Mouse (Mus musculus) lung, postnatal 36 days (tissue): ENCODE results near the gene Gbx1.

Experiments
- DNase-seq: peaks from one replicate; pipeline ENCODE4 v3.0.0; 2022; ENCODE audit warnings: mixed read lengths

Gbx1 gene

DNA sequence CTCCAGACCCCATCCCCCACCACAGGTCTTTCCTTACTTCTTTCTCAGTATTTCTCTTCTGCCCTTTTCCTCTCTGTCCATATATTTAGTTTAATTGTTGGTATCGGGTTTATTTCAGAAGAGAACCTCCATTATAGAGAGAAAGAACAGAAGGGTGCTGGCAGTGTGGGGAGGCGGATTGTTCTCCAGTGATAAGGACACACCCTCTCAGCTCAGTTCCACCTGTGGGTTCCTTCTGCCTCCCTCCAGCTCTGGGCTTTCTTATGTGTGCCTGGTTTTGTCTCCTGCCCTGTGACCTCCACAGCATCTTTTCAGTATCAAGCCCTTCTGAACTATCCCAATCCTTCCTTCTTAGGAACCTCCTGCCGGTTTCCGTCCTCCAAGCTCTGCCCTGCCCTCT is 2.5 kb downstream of the Gbx1 start:
- no peak for DNase-seq

GRCm38 (mm10) chr5:24523806-24524205 is 3.2 kb downstream of the Gbx1 start:
- DNase-seq, result no peak

- DNase-seq, result no peak
These were observed 5.6 kb downstream of the Gbx1 start for GRCm38 (mm10) chr5:24521366-24521765.

DNA sequence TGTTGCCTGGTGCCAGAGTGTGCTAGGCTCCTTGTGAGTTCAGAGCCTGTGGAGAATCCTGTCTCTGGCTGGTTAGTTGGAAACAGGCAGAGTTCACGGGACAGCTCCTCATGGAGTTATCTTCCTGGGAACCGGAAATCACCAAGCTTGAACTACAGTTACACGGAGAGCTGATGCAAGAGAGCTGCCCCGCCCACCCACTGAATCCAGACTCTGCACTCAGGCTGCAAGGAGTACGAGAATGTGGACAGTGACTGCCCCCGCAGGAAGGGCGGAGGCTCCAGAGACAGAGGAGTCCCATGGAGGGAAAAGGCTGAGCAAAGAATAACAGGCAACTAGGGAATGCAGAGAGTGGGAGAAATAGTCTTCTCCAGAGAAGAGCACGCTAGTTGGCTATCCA is 14.7 kb downstream of the Gbx1 start:
- DNase-seq, result peak; percentile 50

GRCm38 (mm10) chr5:24510635-24511034 is 16.4 kb downstream of the Gbx1 start:
- DNase-seq, result peak; percentile 71

DNA sequence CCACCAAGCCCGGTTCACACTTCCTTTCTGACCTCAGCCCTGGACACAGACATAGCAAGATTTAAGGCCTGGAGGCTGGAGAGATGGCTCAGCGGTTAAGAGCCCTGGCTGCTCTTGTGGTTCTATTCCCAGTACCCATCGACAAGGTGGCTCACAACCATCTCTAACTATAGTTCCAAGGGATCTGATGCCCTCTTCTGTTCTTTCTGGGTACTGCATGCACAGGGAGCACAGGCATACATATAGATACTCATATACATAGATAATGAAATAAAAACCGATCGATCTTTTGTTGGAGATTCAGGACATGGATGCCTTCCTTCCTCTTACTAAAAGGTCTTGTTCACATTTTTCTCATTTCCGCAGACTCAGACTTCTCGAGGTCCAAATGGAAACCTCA is 18.6 kb downstream of the Gbx1 start:
- DNase-seq, result no peak

- DNase-seq, result no peak
These were observed 21.5 kb downstream of the Gbx1 start for GRCm38 (mm10) chr5:24505513-24505912.

- peak; percentile 16 for DNase-seq
These were observed 24.2 kb downstream of the Gbx1 start for GRCm38 (mm10) chr5:24502786-24503185.

DNA sequence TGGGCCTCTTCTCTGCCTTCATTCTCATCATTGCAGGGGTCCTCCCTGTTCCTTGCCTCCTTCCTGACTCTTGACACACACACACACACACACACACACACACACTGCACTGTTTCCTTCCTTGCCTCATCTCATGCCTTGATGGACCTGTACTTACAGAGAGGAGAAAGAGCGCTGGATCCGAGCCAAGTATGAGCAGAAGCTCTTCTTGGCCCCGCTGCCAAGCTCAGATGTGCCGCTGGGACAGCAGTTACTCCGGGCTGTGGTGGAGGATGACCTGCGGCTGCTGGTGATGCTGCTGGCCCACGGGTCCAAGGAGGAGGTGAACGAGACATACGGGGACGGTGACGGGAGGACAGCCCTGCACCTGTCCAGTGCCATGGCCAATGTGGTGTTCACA is 26.2 kb downstream of the Gbx1 start:
- peak; percentile 11 for DNase-seq

DNA sequence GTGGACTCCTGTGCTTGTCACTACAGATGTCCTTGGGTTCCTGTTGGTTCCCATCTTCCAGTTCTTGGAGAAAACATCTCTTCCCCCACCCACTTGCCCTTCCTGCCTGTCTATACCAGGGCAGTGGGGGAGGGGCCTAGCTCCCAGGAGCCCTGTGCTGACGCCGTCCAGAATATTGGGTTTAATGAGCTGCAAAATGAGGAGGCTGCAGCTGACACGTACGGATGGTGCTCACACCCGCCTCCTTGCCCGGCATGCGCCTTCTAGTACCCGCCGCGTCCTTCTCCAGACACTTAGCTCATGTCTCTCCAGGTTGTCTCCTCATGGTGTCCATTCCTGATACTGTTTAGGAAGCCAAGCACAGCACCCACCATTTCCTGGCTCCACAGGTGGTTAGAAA is 27.9 kb downstream of the Gbx1 start:
- no peak for DNase-seq

DNA sequence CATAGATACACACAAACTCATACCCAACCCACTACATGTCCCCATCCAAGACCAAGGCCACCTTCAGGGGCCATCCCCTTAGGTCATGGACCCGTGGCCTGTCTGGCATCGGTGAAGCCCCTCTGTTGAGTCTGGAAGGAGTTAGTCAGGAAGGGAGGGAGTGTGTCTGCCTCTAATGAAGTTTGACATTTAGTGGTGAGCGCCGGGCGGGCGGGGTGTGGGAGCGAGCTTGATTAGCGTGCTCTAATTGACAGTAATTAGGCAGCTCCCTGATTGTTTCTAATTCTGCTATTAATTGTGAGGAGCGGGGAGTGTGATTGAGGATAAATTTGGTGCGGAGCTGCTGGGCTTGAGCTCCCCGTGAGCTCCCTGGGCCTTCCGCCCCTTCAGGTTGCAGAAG is 29.5 kb downstream of the Gbx1 start:
- DNase-seq, result no peak

DNA sequence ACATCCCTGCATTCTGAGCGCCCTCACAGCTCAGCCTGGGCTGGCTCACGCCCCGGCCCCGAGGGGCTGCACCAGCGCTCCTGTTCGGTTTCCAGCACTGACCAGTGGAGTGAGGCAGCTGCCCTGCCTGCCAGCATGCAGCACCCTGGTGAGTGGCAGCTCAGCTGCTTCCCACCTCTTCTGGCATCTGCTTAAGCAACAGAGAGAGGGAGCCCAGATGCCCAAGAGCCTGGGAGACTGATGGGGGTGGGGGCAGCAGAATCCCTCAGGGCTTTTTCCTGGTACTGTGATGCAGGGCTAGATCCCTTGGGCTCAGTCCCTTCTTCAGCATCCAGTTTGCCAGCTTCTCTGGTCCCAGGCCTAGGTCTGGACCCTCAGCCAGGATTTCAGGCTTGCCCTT is 30.2 kb downstream of the Gbx1 start:
- no peak for DNase-seq

GRCm38 (mm10) chr5:24495019-24495418 is 32.0 kb downstream of the Gbx1 start:
- no peak for DNase-seq

- DNase-seq, result peak; percentile 62
These were observed 34.3 kb downstream of the Gbx1 start for GRCm38 (mm10) chr5:24492546-24493285.

DNA sequence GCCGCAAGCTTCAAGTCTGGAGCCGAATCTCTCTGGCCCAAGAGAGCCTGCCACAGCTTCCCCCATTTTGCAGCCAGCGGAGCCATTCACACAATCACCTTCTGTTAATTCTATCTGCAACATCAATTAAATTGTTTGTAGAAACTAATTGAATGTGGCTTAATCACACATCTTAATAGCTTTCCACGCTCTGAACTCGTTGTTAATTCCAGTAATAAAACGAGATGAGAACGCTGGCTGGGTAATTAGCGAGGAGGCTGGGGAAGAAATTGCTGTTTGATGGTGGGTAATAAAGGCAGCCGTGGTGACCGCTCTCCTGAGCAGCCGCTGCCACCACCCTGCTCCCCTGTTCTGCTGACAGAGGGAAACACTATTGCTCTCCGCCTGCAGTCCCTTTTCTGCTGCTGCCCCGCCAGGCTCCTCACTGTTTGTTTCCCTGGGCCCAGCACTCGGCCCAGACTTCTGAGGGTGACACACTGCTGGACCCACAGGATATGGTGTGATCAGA is 36.5 kb downstream of the Gbx1 start:
- no peak for DNase-seq

- DNase-seq, result no peak
These were observed 40.3 kb downstream of the Gbx1 start for GRCm38 (mm10) chr5:24486738-24487137.

- DNase-seq, result peak; percentile 93
These were observed 40.9 kb downstream of the Gbx1 start for GRCm38 (mm10) chr5:24486097-24486496.

DNA sequence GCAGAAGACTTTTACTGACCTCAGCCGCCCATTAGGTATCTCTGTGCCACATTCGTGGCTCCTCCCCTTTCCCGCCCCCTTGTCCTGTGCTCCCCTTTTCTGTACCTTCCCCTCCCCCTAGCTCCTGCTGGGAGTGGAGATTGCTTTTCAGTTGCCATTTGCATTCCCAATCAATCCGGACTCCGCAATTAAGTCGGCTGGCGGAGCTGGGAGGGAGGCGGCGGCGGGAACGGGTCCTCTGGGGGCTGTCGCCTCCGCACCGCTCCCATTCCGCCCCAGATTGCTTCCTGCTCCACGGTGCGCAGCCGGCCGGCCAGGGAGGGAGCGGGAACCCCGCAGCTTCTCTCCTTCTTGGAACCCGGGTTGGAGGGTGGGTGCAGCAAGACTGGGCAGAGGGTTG is 42.0 kb downstream of the Gbx1 start:
- no peak for DNase-seq

DNA sequence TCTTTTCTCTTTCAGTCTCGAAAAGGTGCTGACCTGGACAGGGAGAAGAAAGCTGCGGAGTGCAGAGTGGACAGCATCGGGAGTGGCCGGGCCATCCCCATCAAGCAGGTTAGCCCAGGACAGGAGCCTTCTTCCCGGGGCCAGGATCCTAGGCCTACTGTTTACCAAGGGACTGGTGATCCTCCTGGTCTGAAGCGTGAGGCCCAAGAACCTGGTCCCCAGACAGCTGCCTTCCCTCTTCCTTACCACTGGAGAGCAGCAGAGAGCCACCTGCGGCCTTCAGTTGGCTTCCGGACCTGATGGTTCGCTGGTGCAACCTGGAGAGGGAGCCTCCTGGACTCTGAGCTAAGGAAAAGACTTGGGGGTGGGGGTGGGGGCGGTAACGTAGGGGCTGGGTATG is 43.7 kb downstream of the Gbx1 start:
- peak; percentile 74 for DNase-seq

DNA sequence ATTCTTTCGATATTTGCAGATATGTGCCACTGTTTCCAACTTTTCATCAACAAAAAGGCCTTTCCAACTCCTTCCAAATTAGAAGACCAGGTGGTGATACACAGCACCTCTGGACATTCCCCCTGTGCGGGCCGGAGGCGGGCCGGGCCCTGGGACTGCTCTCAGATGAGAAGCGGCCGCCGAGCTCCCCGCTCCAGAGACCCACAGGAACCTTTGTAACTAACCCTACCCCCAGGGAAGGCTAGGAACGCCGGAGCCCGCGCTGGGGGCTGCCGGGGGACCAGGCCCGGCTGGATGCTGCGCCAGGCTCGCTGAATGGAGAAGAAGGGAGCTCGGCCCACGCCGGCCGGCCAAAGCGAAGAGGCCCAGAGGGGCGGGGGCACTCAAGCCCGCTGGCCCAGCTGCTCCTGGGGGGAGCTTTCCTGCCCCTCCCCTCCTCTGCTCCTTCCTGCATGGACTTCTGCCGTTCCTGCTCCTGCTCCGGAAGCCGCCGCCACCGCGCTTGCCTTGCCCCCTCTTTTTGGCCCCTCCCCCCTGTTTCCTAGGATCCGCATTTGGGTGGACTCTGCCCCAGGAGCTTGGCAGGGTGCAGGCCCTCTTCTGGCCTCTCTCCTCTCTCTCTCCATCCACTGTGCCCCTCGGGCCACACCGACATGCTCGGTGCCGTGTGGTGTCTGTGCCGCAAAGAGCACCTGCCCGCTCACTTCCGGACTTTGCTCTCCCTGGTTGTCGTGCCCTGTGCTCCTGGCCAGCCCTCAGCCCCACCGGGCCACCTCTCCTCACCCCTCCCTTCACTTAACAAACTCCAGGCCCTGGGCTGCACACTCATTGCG is 44.5 kb downstream of the Gbx1 start:
- DNase-seq, result no peak

DNA sequence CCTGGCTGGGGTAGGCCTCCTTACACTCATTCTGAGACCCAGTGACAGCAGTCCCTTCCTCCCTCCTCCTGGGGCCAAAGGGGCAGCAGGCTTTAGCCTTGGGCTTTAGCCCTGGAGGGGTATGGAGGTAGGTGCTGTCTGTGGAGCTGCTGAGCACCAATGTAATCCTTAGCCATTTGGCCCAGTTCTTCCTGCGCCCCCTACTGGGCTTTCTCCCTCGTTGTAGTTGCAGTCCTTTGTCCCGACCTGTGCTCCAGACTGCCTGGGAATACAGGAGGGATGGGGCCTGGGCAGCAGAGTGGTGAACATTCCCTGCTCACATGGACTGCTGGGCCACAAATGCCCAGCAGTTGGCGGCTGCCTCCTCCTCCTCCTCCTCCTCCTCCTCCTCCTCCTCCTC is 45.4 kb downstream of the Gbx1 start:
- DNase-seq, result peak; percentile 81

DNA sequence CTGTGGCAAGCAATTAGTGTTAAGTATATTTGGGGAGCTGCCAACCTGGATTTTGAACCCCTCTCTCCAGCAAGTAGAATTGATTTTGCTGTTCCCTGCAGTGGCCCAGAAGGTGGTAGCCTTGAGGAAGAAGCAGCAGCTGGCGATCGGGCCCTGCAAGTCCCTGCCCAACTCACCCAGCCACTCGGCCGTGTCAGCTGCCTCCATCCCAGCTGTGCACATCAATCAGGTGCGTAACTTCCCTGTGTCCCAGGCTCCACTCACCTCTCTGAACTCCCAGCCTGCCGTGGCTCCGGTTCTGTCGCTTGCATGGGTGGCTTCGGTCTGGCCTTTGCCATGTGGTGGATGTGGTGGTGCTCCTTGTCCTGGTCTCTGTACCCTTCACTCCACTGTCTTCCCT is 49.1 kb downstream of the Gbx1 start:
- no peak for DNase-seq

DNA sequence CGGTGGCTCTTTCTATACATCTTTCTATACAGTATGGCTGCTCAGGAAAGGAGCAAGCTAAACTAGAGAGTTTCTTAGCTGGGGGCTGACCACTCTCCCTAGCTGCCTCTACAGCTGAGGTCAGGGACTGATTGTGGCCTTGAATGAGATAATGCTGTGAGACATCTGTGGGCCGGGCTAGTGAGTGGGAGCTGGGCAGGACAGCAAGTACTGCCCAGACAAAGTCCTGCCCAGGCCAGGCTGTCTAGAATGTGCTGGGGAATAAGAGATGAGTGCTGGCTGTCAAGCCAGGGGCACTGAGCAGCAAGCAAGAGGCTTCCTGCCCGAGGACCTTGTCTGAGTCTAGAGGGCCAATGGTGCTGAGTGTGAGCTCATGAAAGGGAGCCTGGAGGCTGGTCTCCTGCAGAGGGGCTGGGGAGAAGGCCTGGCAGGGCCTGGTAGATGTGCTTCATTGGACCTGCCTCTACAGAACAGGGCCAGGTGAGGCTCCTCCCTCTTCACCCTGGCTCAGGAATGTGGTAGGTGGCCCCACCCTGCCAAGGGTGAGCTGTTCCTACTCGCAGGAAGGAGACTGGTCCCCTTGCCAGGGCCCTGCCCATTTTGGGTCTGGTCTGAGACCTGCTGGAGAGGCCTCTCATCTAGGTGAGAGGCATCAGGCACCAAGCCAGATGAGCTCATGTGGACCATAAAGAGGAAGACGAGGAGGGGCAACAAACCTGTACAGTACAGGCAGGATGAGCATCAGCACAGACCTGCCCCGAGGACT is 51.3 kb downstream of the Gbx1 start:
- DNase-seq, result peak; percentile 94
